Mouse (Mus musculus): ENCODE results near the gene Inpp5a. TPM values are rescaled to one million over a fixed set of nuclear protein-coding genes. Genes with fewer than 3 reads are reported as not detected.

Inpp5a gene
- polyA plus RNA-seq, 1 experiment, result 28.1 TPM

DNA sequence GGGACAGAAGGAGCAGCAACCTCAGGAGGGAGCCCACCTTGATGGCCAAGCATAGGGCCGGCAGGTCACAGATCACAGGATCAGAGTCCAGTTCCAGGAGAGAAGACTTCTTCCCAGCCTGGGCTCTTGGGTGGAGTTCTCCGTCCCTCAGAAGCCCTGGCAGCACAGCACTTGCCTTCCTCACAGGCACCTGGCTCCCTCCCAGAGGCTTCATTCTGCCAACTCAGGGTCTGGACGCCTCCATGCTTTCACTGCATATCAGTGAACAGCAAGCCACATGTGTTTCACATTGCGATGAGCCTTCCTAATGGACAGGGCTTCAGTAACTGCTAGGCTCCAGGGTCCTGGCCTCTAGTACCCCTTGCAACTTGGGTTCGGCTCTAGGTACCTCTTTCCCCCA is 147.4 kb downstream of the Inpp5a start:
- Histone ChIP-seq H3K27ac (ENCODE audit: control insufficient read depth, insufficient read depth, low read depth, low read length, poor library complexity) (no peak overlapping the region), H3K4me3 (replicated peaks; ENCODE audit: control insufficient read depth, low read depth, low read length) (no peak overlapping the region), H3K4me1 (ENCODE audit: control insufficient read depth, insufficient read depth, low read length) (no peaks in the 10 kb centered on the region)
- 88% methylated on average over 5 of the region's 5 CpGs for WGBS
- TF ChIP-seq POLR2A (IDR thresholded peaks at IDR 0.05; ENCODE audit: borderline replicate concordance, control insufficient read depth, low read depth, low read length), result no peak
- TF ChIP-seq CTCF (IDR thresholded peaks at IDR 0.05; ENCODE audit: control insufficient read depth, insufficient read depth, low read length), result no peak

DNA sequence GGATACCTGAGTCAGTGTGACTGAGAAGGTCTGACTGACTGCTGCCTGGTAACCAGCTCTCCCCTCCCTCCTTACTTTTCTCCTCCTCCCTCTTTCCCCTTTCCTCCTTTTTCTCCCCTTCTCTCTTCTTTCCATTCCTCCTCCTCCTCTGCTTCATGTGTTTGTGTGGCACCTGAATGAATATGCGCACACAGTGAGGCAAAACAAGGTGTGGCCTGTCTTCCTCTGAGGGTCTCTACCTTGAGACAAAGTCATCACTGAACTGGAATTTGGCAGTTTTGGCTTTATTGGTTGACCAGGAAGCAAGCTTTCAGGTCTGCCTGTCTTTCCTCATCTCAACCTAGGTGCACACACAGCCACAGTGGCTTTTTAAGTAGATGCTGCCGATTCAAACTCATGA is 147.9 kb downstream of the Inpp5a start:
- TF ChIP-seq CTCF (IDR thresholded peaks at IDR 0.05; ENCODE audit: control insufficient read depth, insufficient read depth, low read length), result no peak
- no peak for TF ChIP-seq POLR2A (IDR thresholded peaks at IDR 0.05; ENCODE audit: borderline replicate concordance, control insufficient read depth, low read depth, low read length)
- 93% methylated on average over 2 of the region's 2 CpGs for WGBS
- no peaks in the 10 kb centered on the region for H3K4me1 ChIP-seq (ENCODE audit: control insufficient read depth, insufficient read depth, low read length)

DNA sequence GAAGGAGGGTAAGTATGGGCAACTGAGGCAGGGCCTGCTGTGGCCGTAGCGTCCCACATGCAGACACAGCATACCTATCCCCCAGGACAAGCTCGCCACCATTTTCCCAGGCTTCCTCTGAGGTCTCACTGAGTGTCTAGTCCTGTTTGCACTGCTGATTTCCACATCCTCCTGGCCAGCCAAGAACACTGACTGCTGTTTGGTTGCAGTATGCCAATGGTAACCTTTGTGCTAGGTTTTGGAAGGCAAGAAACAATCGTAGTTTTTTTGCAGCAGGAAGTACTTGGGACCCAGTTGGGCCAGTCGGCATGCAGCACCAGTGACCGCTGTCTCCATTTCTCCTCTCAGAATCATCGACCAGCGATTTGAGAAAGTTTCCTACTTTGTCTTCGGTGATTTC is 148.9 kb downstream of the Inpp5a start:
- Histone ChIP-seq H3K4me3 (replicated peaks; ENCODE audit: control insufficient read depth, low read depth, low read length) (no peak overlapping the region), H3K27ac (ENCODE audit: control insufficient read depth, insufficient read depth, low read depth, low read length, poor library complexity) (no peak overlapping the region), H3K4me1 (ENCODE audit: control insufficient read depth, insufficient read depth, low read length) (no peaks in the 10 kb centered on the region)
- WGBS, result 90% methylated on average over 9 of the region's 9 CpGs
- TF ChIP-seq POLR2A (IDR thresholded peaks at IDR 0.05; ENCODE audit: borderline replicate concordance, control insufficient read depth, low read depth, low read length) (no peak), CTCF (IDR thresholded peaks at IDR 0.05; ENCODE audit: control insufficient read depth, insufficient read depth, low read length) (no peak)

More for the DNA sequence above, 147.9 kb downstream of the Inpp5a start:
- no peak overlapping the region for H3K4me3 ChIP-seq (replicated peaks; ENCODE audit: control insufficient read depth, low read depth, low read length)
- no peak overlapping the region for H3K27ac ChIP-seq (ENCODE audit: control insufficient read depth, insufficient read depth, low read depth, low read length, poor library complexity)

DNA sequence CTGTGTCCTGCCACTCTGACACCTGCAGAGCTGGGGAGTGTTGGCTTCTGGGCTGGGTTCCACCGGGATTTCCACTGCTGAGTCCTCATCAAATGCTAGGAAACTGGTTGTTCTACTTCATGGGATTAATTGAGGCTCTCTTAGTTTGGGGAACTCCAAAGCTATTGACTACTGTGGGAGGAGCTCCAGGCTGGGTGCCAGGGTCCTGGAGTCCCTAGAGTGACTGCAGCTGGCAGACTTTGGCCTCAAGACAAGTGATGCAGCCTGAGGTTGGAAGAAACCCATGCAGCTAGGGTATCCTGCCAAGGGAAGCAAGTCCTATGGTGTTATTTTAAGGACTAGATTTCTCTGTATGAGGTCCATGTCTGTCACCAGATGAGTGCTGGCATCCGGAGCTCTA is 149.6 kb downstream of the Inpp5a start:
- 85% methylated on average over 2 of the region's 2 CpGs for WGBS
- Histone ChIP-seq H3K4me1 (ENCODE audit: control insufficient read depth, insufficient read depth, low read length) (no peaks in the 10 kb centered on the region), H3K27ac (ENCODE audit: control insufficient read depth, insufficient read depth, low read depth, low read length, poor library complexity) (no peak overlapping the region), H3K4me3 (replicated peaks; ENCODE audit: control insufficient read depth, low read depth, low read length) (no peak overlapping the region)
- TF ChIP-seq CTCF (IDR thresholded peaks at IDR 0.05; ENCODE audit: control insufficient read depth, insufficient read depth, low read length) (no peak), POLR2A (IDR thresholded peaks at IDR 0.05; ENCODE audit: borderline replicate concordance, control insufficient read depth, low read depth, low read length) (no peak)

DNA sequence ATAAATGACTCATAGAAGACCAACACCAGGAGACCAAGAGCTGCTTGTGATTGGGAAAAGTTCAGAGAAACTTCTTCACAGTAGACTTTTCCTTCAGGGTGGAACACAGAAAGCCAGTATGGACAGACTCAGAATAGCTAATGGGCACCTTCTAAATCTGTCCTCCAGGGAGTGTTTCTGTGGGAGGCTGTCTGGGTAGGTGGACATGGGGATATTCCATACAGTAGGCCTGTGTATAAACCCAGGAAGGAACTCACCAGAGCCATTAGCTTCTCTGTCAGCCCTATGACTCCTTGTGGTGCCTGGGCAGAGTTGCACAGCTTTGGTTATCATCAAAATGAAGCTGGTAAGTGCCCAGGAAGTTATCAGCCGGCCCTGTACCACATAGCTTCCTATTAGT is 151.7 kb downstream of the Inpp5a start:
- 21% methylated on average over 1 of the region's 1 CpGs for WGBS
- H3K4me3 ChIP-seq (replicated peaks; ENCODE audit: control insufficient read depth, low read depth, low read length), result no peak overlapping the region
- H3K4me1 ChIP-seq (ENCODE audit: control insufficient read depth, insufficient read depth, low read length), result no peaks in the 10 kb centered on the region
- TF ChIP-seq CTCF (IDR thresholded peaks at IDR 0.05; ENCODE audit: control insufficient read depth, insufficient read depth, low read length) (no peak), POLR2A (IDR thresholded peaks at IDR 0.05; ENCODE audit: borderline replicate concordance, control insufficient read depth, low read depth, low read length) (no peak)
- H3K27ac ChIP-seq (ENCODE audit: control insufficient read depth, insufficient read depth, low read depth, low read length, poor library complexity), result no peak overlapping the region

DNA sequence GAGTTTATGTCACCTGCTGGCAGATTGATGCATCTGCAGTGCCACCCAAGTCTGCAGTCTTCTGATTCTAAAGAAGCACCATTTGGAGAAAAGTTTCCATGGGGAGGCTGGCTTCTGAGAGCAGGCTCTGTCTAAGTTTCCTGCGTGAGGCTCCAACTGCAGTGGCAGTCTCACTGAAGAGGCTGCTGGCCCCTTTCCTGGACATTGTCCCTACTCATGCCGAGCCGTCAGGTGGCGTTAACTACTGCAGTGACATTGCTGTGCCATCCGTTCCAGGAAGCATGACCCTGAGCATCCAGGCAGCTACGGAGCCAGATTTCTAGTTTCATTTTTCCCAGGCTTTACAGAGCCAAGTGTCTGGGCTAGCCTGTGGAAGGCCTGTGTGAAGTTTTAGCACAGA is 152.5 kb downstream of the Inpp5a start:
- Histone ChIP-seq H3K4me3 (replicated peaks; ENCODE audit: control insufficient read depth, low read depth, low read length) (no peak overlapping the region), H3K27ac (ENCODE audit: control insufficient read depth, insufficient read depth, low read depth, low read length, poor library complexity) (no peak overlapping the region), H3K4me1 (ENCODE audit: control insufficient read depth, insufficient read depth, low read length) (no peaks in the 10 kb centered on the region)
- no peak for TF ChIP-seq POLR2A (IDR thresholded peaks at IDR 0.05; ENCODE audit: borderline replicate concordance, control insufficient read depth, low read depth, low read length)
- WGBS, result 88% methylated on average over 6 of the region's 6 CpGs

DNA sequence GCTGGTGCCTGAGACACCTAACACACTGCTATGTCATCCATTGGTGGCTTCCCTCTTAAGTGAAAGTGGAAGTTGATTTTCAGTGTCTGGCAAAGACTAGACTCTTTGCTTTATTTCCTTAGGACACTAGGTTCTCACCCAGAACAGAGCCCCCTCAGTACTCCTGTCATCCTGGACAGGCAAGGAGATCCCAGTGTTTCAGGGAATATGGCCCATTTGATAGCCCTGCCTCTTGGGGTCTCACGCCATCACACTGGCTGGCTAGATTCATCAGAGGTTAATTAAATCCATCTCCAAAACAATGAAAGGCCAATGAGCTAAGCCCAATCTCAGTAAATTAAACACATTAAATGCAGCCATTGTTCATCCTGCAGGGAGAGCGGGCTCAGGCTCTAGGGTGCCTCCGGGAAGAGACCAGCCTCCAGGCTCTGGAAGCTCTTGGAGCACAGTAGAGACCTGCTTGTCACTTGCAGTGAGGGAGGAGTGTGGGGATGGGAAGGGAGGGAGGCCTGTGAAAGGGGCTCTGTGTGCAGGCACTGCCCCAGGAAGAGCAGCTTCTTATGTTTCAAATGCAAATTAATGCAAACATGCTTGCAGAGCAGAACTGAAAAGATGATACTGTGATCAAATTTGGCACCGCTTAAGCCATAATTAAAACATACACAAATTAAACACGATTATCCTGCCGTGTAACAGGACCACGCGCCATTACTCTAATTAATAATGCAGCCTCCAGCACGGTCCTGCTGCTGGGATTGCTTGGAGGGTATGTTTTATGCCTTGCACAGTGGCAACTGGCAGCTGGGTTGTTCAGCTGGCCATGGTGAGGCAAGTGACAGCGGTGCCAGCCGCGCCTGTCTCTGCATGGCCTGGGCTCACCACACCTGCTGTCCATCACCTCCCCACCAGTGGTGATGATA is 156.1 kb downstream of the Inpp5a start:
- WGBS, result 92% methylated on average over 12 of the region's 12 CpGs
- TF ChIP-seq POLR2A (IDR thresholded peaks at IDR 0.05; ENCODE audit: borderline replicate concordance, control insufficient read depth, low read depth, low read length) (no peak), CTCF (IDR thresholded peaks at IDR 0.05; ENCODE audit: control insufficient read depth, insufficient read depth, low read length) (no peak)
- Histone ChIP-seq H3K4me3 (replicated peaks; ENCODE audit: control insufficient read depth, low read depth, low read length) (no peak overlapping the region), H3K27ac (ENCODE audit: control insufficient read depth, insufficient read depth, low read depth, low read length, poor library complexity) (no peak overlapping the region), H3K4me1 (ENCODE audit: control insufficient read depth, insufficient read depth, low read length) (no peaks in the 10 kb centered on the region)

DNA sequence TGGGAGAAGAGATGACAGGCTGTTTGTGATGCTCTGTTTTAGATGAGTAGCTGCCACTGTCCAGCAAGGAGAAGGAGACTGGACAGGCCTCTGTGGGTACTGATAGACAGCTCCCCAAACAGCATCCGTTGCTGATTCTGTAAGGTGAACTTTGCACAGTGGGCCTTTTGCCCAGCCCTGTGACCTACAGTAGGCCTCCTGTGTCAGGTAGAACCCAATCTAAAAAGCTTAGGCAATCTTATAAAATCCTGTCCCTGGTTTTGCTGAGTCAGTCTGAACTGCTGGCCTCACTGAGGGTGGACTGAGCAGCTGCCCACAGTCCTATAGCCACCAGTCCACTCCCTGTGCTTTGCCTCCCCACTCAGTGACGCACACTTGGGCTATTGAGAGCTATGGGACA is 158.4 kb downstream of the Inpp5a start:
- 75% methylated on average over 2 of the region's 2 CpGs for WGBS
- no peak for TF ChIP-seq POLR2A (IDR thresholded peaks at IDR 0.05; ENCODE audit: borderline replicate concordance, control insufficient read depth, low read depth, low read length)
- TF ChIP-seq CTCF (IDR thresholded peaks at IDR 0.05; ENCODE audit: control insufficient read depth, insufficient read depth, low read length), result no peak
- no peak overlapping the region for H3K4me3 ChIP-seq (replicated peaks; ENCODE audit: control insufficient read depth, low read depth, low read length)
- H3K27ac ChIP-seq (ENCODE audit: control insufficient read depth, insufficient read depth, low read depth, low read length, poor library complexity), result no peak overlapping the region
- H3K4me1 ChIP-seq (ENCODE audit: control insufficient read depth, insufficient read depth, low read length), result no peaks in the 10 kb centered on the region
